Mouse (Mus musculus): ENCODE measurements around the gene Pnpla2.
"Not testable (repeated sequence)": the region's sequence is repeated elsewhere in the genome, so short reads cannot be mapped to it uniquely, and the experiment has no call there.

The Pnpla2 gene

GRCm38 (mm10) chr7:141454967-141455551 lies at the start of gene Pnpla2:
Gene Pnpla2 (plus strand): TSS chr7:141455198.
- peak; percentile 92 to 94 for DNase-seq (ENCODE audit: low spot score in 2 of 2)

- DNase-seq (ENCODE audit: low spot score in 2 of 2), result no peak
These were observed 49.5 kb upstream of the Pnpla2 start for GRCm38 (mm10) chr7:141405466-141405865.

- not testable (repeated sequence) for DNase-seq (ENCODE audit: low spot score in 2 of 2)
These were observed 47.3 kb upstream of the Pnpla2 start for GRCm38 (mm10) chr7:141407670-141408069.

GRCm38 (mm10) chr7:141408833-141409232 lies 46.2 kb upstream of the Pnpla2 start:
- peak; percentile 74 to 84 for DNase-seq (ENCODE audit: low spot score in 2 of 2)

GRCm38 (mm10) chr7:141410631-141411030 lies 44.4 kb upstream of the Pnpla2 start:
- no peak for DNase-seq (ENCODE audit: low spot score in 2 of 2)

GRCm38 (mm10) chr7:141411667-141412066 lies 43.3 kb upstream of the Pnpla2 start:
- DNase-seq (ENCODE audit: low spot score in 2 of 2), result no peak

- DNase-seq (ENCODE audit: low spot score in 2 of 2), result no peak
These were observed 41.7 kb upstream of the Pnpla2 start for GRCm38 (mm10) chr7:141413331-141413730.

GRCm38 (mm10) chr7:141413809-141414584 lies 41.0 kb upstream of the Pnpla2 start, which contains the start of gene Gatd1:
Gene Gatd1 (minus strand): TSS chr7:141414136.
- peak; percentile 99 to 100 for DNase-seq (ENCODE audit: low spot score in 2 of 2)

- DNase-seq (ENCODE audit: low spot score in 2 of 2), result no peak
These were observed 38.7 kb upstream of the Pnpla2 start for GRCm38 (mm10) chr7:141416144-141416841.

- DNase-seq (ENCODE audit: low spot score in 2 of 2), result no peak
These were observed 37.0 kb upstream of the Pnpla2 start for GRCm38 (mm10) chr7:141417731-141418681.

- DNase-seq (ENCODE audit: low spot score in 2 of 2), result no peak
These were observed 36.0 kb upstream of the Pnpla2 start for GRCm38 (mm10) chr7:141418970-141419369.

GRCm38 (mm10) chr7:141420030-141420702 lies 34.8 kb upstream of the Pnpla2 start:
- no peak for DNase-seq (ENCODE audit: low spot score in 2 of 2)

GRCm38 (mm10) chr7:141423811-141424210 lies 31.2 kb upstream of the Pnpla2 start:
- no peak for DNase-seq (ENCODE audit: low spot score in 2 of 2)

- no peak for DNase-seq (ENCODE audit: low spot score in 2 of 2)
These were observed 27.9 kb upstream of the Pnpla2 start for GRCm38 (mm10) chr7:141426948-141427730.

GRCm38 (mm10) chr7:141428701-141429100 lies 26.3 kb upstream of the Pnpla2 start:
- no peak for DNase-seq (ENCODE audit: low spot score in 2 of 2)

GRCm38 (mm10) chr7:141429310-141429709 lies 25.7 kb upstream of the Pnpla2 start, which contains the start of gene Cend1:
Gene Cend1 (minus strand): TSS chr7:141429491.
- no peak for DNase-seq (ENCODE audit: low spot score in 2 of 2)

- DNase-seq (ENCODE audit: low spot score in 2 of 2), result no peak
These were observed 25.0 kb upstream of the Pnpla2 start for GRCm38 (mm10) chr7:141429840-141430584.

- DNase-seq (ENCODE audit: low spot score in 2 of 2), result no peak
These were observed 24.3 kb upstream of the Pnpla2 start for GRCm38 (mm10) chr7:141430585-141431240.

All from spleen, postnatal 14 days (tissue).